ENCODE assay signal across 8 mouse cellular contexts in the genomic region with DNA sequence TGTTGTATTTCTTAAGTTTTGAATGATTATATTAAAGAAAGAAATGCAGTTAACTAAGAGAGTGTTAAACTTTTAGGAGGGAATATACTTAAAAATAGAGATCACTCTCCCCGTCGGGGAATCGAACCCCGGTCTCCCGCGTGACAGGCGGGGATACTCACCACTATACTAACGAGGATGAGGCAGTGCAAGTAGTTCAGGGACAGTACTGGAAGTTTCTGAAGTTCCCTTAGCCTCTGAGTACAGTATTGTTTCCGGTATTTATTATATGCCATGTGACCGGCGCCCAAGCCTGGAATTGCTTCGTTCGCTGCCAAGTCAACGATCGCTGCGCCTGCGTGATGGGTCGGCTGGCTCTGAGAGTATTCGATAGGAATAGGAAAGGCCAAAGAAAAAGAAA. TPM values are rescaled to one million over a fixed set of nuclear protein-coding genes. Genes with fewer than 3 reads are reported as not detected.
A peak's percentile ranks its signal among the peaks of the same experiment; 100 is the strongest.
DNase-seq lines count a peak whose midpoint lies in the region; ATAC-seq lines count a peak whose summit lies in the region.

No protein-coding gene starts in this region.

- H3K9ac ChIP-seq in hindbrain, embryonic 14.5 days, result peak overlapping the region; percentile 50

- peaks cover 15% of the 10 kb centered on the region for H3K27me3 ChIP-seq in hindbrain, embryonic 14.5 days (ENCODE audit: control insufficient read depth, insufficient read depth, low read length)

- under 1% methylated on average over 19 of the region's 19 CpGs for WGBS in hindbrain, embryonic 14.5 days

- H3K4me2 ChIP-seq in hindbrain, embryonic 14.5 days (replicated peaks), result peak overlapping the region; percentile 55

- H3K4me3 ChIP-seq in hindbrain, embryonic 14.5 days (replicated peaks; ENCODE audit: low read length), result peak overlapping the region; percentile 45

- no peaks in the 10 kb centered on the region for H3K36me3 ChIP-seq in hindbrain, embryonic 14.5 days (replicated peaks; ENCODE audit: control insufficient read depth, insufficient read depth)

- H3K9me3 ChIP-seq in hindbrain, embryonic 14.5 days (ENCODE audit: control insufficient read depth, low read length), result no peaks in the 10 kb centered on the region

- ATAC-seq in hindbrain, embryonic 14.5 days (ENCODE audit: low FRiP score), result peak; percentile 85

- H3K4me1 ChIP-seq in hindbrain, embryonic 14.5 days (replicated peaks; ENCODE audit: control insufficient read depth, insufficient read depth, low read length), result no peaks in the 10 kb centered on the region

- peak; percentile 96 for DNase-seq in R1 (ENCODE audit: low read depth, low spot score)
- peak; percentile 79 to 88 for DNase-seq in cerebellum, postnatal 25 days
- peak; percentile 87 to 94 for DNase-seq in frontal cortex, postnatal 25 days (ENCODE audit: low spot score in 2 of 2)
- peak; percentile 99 for DNase-seq in hindbrain, embryonic 14.5 days (ENCODE audit: low spot score)
- DNase-seq in layer of hippocampus, postnatal 25 days (ENCODE audit: extremely low spot score in 1 of 2, low spot score in 1 of 2), result peak; percentile 83 to 97
- DNase-seq in lung, postnatal 14 days, result peak; percentile 93
- peak; percentile 78 for DNase-seq in ovary, postnatal 36 days (ENCODE audit: low spot score)
- peak; percentile 92 for DNase-seq in thymus, postnatal 14 days

- H3K27ac ChIP-seq in hindbrain, embryonic 14.5 days, result 0 out of 2 replicates have a peak overlapping the region, but pooled peaks have one; percentile 40

RNA-seq across cellular contexts. Expression of gene Zfp184, which starts 4.7 kb away (rescaled TPM):
- 14.9 and 18.2 TPM in 2 replicates for polyA plus RNA-seq in hindbrain, embryonic 14.5 days (2014; fragmentation: Nextera tagmentation; extraction: Ambion mirVana)
- total RNA-seq in layer of hippocampus, postnatal 25 days (2021), result 1 to 10 TPM; 2.9 to 4.2 TPM

RNA-seq across cellular contexts. Expression of gene Pom121l2, which starts 40.8 kb away (rescaled TPM):
- polyA plus RNA-seq in hindbrain, embryonic 14.5 days (2014; fragmentation: Nextera tagmentation; extraction: Ambion mirVana), result not detected in 2 replicates
- total RNA-seq in layer of hippocampus, postnatal 25 days (2021), result not detected

Comparison
In these comparisons a context has a peak if more than half of its experiments do, and no peak if none do; other contexts are left out.
1. Peak in every context shown above with its lines: DNase-seq, ATAC-seq, H3K4me3 ChIP-seq and H3K27ac ChIP-seq.